Mouse (Mus musculus): Measurements from ENCODE around the gene Shf.

GRCm38 (mm10) chr2:122309647-122310046 is 59.3 kb downstream of the Shf start:
- TF ChIP-seq POLR2A (IDR thresholded peaks at IDR 0.05; ENCODE audit: borderline replicate concordance, low read depth, low read length) (no peak), CTCF (IDR thresholded peaks at IDR 0.05; ENCODE audit: low read depth, low read length) (no peak)

Measured in bone marrow macrophage, adult 2 months (primary cell).